Mouse (Mus musculus): ENCODE measurements around the gene Man1c1. TPM values are rescaled to one million over a fixed set of nuclear protein-coding genes. Genes with fewer than 3 reads are reported as not detected.
A peak's percentile ranks its signal among the peaks of the same experiment; 100 is the strongest.

Gene Man1c1
- total and polyA plus RNA-seq, 2 experiments from 2014 or later, result 2.4 to 9.9 TPM

- no peaks in the 10 kb centered on the region for H3K27me3 ChIP-seq (ENCODE audit: insufficient read depth, low read length)
- H3K36me3 ChIP-seq (ENCODE audit: insufficient read depth), result no peaks in the 10 kb centered on the region
- no peak overlapping the region for H3K4me3 ChIP-seq (ENCODE audit: low read depth, low read length)
- DNase-seq, result peak; percentile 66
- ATAC-seq, result peak; percentile 38; the same call in 1 of the 2 replicates
- TF ChIP-seq CTCF (IDR thresholded peaks at IDR 0.05; ENCODE audit: low read depth), result no peak
- H3K4me2 ChIP-seq (ENCODE audit: low read depth), result no peak overlapping the region
- no peaks in the 10 kb centered on the region for H3K9me3 ChIP-seq (ENCODE audit: low read length)
- H3K9ac ChIP-seq, result no peak overlapping the region
- H3K4me1 ChIP-seq (ENCODE audit: insufficient read depth), result peaks cover 13% of the 10 kb centered on the region
- WGBS, result 14% methylated on average over 11 of the region's 11 CpGs
- H3K27ac ChIP-seq (ENCODE audit: low read depth, low read length), result 0 out of 2 replicates have a peak overlapping the region, but pooled peaks have one; percentile 15
Measured at GRCm38 (mm10) chr4:134591506-134592061, 112.5 kb downstream of the Man1c1 start.

- Histone ChIP-seq H3K4me2 (ENCODE audit: low read depth) (no peak overlapping the region), H3K27ac (ENCODE audit: low read depth, low read length) (no peak overlapping the region), H3K36me3 (ENCODE audit: insufficient read depth) (no peaks in the 10 kb centered on the region), H3K9me3 (ENCODE audit: low read length) (no peaks in the 10 kb centered on the region), H3K4me1 (ENCODE audit: insufficient read depth) (peaks cover 13% of the 10 kb centered on the region), H3K4me3 (ENCODE audit: low read depth, low read length) (no peak overlapping the region), H3K27me3 (ENCODE audit: insufficient read depth, low read length) (no peaks in the 10 kb centered on the region), H3K9ac (no peak overlapping the region)
- ATAC-seq, result no peak
- 77% methylated on average over 10 of the region's 10 CpGs for WGBS
- TF ChIP-seq CTCF (IDR thresholded peaks at IDR 0.05; ENCODE audit: low read depth), result peak; percentile 53
- DNase-seq, result no peak
Measured at GRCm38 (mm10) chr4:134590227-134590926, 113.7 kb downstream of the Man1c1 start.

GRCm38 (mm10) chr4:134589786-134590185 lies 114.3 kb downstream of the Man1c1 start:
- Histone ChIP-seq H3K4me3 (ENCODE audit: low read depth, low read length) (no peak overlapping the region), H3K27ac (ENCODE audit: low read depth, low read length) (no peak overlapping the region), H3K9ac (no peak overlapping the region), H3K36me3 (ENCODE audit: insufficient read depth) (no peaks in the 10 kb centered on the region), H3K4me2 (ENCODE audit: low read depth) (no peak overlapping the region), H3K4me1 (ENCODE audit: insufficient read depth) (peaks cover 13% of the 10 kb centered on the region), H3K27me3 (ENCODE audit: insufficient read depth, low read length) (no peaks in the 10 kb centered on the region), H3K9me3 (ENCODE audit: low read length) (no peaks in the 10 kb centered on the region)
- WGBS, result 83% methylated on average over 9 of the region's 9 CpGs
- no peak for DNase-seq
- no peak for TF ChIP-seq CTCF (IDR thresholded peaks at IDR 0.05; ENCODE audit: low read depth)
- no peak for ATAC-seq

GRCm38 (mm10) chr4:134588951-134589350 lies 115.1 kb downstream of the Man1c1 start:
- no peak for TF ChIP-seq CTCF (IDR thresholded peaks at IDR 0.05; ENCODE audit: low read depth)
- no peak for ATAC-seq
- WGBS, result 79% methylated on average over 5 of the region's 5 CpGs

GRCm38 (mm10) chr4:134588287-134588686 lies 115.8 kb downstream of the Man1c1 start:
- ATAC-seq, result no peak
- H3K27ac ChIP-seq (ENCODE audit: low read depth, low read length), result no peak overlapping the region
- WGBS, result 89% methylated on average over 9 of the region's 9 CpGs

More at GRCm38 (mm10) chr4:134588951-134589350, 115.1 kb downstream of the Man1c1 start:
- no peaks in the 10 kb centered on the region for H3K9me3 ChIP-seq (ENCODE audit: low read length)
- H3K9ac ChIP-seq, result no peak overlapping the region
- no peaks in the 10 kb centered on the region for H3K27me3 ChIP-seq (ENCODE audit: insufficient read depth, low read length)
- H3K4me3 ChIP-seq (ENCODE audit: low read depth, low read length), result no peak overlapping the region
- no peak overlapping the region for H3K4me2 ChIP-seq (ENCODE audit: low read depth)
- no peaks in the 10 kb centered on the region for H3K36me3 ChIP-seq (ENCODE audit: insufficient read depth)
- peaks cover 13% of the 10 kb centered on the region for H3K4me1 ChIP-seq (ENCODE audit: insufficient read depth)
- H3K27ac ChIP-seq (ENCODE audit: low read depth, low read length), result no peak overlapping the region
- no peak for DNase-seq

GRCm38 (mm10) chr4:134587636-134588197 lies 116.4 kb downstream of the Man1c1 start:
- Histone ChIP-seq H3K9ac (no peak overlapping the region), H3K36me3 (ENCODE audit: insufficient read depth) (no peaks in the 10 kb centered on the region), H3K27ac (ENCODE audit: low read depth, low read length) (no peak overlapping the region), H3K4me1 (ENCODE audit: insufficient read depth) (peaks cover 13% of the 10 kb centered on the region), H3K4me2 (ENCODE audit: low read depth) (no peak overlapping the region), H3K4me3 (ENCODE audit: low read depth, low read length) (no peak overlapping the region), H3K9me3 (ENCODE audit: low read length) (no peaks in the 10 kb centered on the region), H3K27me3 (ENCODE audit: insufficient read depth, low read length) (no peaks in the 10 kb centered on the region)
- 71% methylated on average over 11 of the region's 11 CpGs for WGBS
- no peak for TF ChIP-seq CTCF (IDR thresholded peaks at IDR 0.05; ENCODE audit: low read depth)
- no peak for DNase-seq
- no peak for ATAC-seq

More at GRCm38 (mm10) chr4:134588287-134588686, 115.8 kb downstream of the Man1c1 start:
- H3K9me3 ChIP-seq (ENCODE audit: low read length), result no peaks in the 10 kb centered on the region
- no peak overlapping the region for H3K4me2 ChIP-seq (ENCODE audit: low read depth)
- H3K4me1 ChIP-seq (ENCODE audit: insufficient read depth), result peaks cover 13% of the 10 kb centered on the region
- DNase-seq, result no peak
- no peaks in the 10 kb centered on the region for H3K27me3 ChIP-seq (ENCODE audit: insufficient read depth, low read length)
- no peak overlapping the region for H3K4me3 ChIP-seq (ENCODE audit: low read depth, low read length)
- H3K9ac ChIP-seq, result no peak overlapping the region
- H3K36me3 ChIP-seq (ENCODE audit: insufficient read depth), result no peaks in the 10 kb centered on the region
- TF ChIP-seq CTCF (IDR thresholded peaks at IDR 0.05; ENCODE audit: low read depth), result no peak

GRCm38 (mm10) chr4:134586631-134587030 lies 117.5 kb downstream of the Man1c1 start:
- H3K4me2 ChIP-seq (ENCODE audit: low read depth), result no peak overlapping the region
- no peaks in the 10 kb centered on the region for H3K36me3 ChIP-seq (ENCODE audit: insufficient read depth)
- DNase-seq (no peak), ATAC-seq (no peak)
- H3K4me1 ChIP-seq (ENCODE audit: insufficient read depth), result peaks cover 4% of the 10 kb centered on the region
- H3K9ac ChIP-seq, result no peak overlapping the region
- H3K4me3 ChIP-seq (ENCODE audit: low read depth, low read length), result no peak overlapping the region
- WGBS, result 91% methylated on average over 1 of the region's 1 CpGs
- H3K9me3 ChIP-seq (ENCODE audit: low read length), result no peaks in the 10 kb centered on the region
- no peaks in the 10 kb centered on the region for H3K27me3 ChIP-seq (ENCODE audit: insufficient read depth, low read length)
- TF ChIP-seq CTCF (IDR thresholded peaks at IDR 0.05; ENCODE audit: low read depth), result no peak
- H3K27ac ChIP-seq (ENCODE audit: low read depth, low read length), result no peak overlapping the region

All from forebrain, postnatal 0 days (tissue).